Mouse (Mus musculus) midbrain, embryonic 15.5 days (tissue): ENCODE results near the gene 1110017D15Rik. TPM values are rescaled to one million over a fixed set of nuclear protein-coding genes. Genes with fewer than 3 reads are reported as not detected.

Source experiments
- ATAC-seq: fragments of 200-750 bp; cut with Nextera tagmentation; replicated peaks from 2 replicates; pipeline ENCODE4 v1.8.0; 2017; ENCODE audit warnings: moderate TSS enrichment
- H3K27ac ChIP-seq: fragments of 300-500 bp; sonication (generic); 2 replicates; pipeline ENCODE4 v1.5.1; 2015; ENCODE audit warnings: mild to moderate bottlenecking, inconsistent platforms
- H3K27me3 ChIP-seq: fragments of 300-500 bp; sonication (generic); replicated peaks from 2 replicates; pipeline ENCODE4 v1.6.1; 2015; ENCODE audit warnings: inconsistent platforms
- H3K36me3 ChIP-seq: fragments of 300-500 bp; sonication (generic); replicated peaks from 2 replicates; pipeline ENCODE4 v1.6.1; 2015; ENCODE audit warnings: inconsistent platforms
- H3K4me1 ChIP-seq: fragments of 300-500 bp; sonication (generic); 2 replicates; pipeline ENCODE4 v1.6.1; 2015; ENCODE audit warnings: inconsistent platforms
- H3K4me2 ChIP-seq: fragments of 300-500 bp; sonication (generic); 2 replicates; pipeline ENCODE4 v1.6.1; 2015; ENCODE audit warnings: inconsistent platforms, mild to moderate bottlenecking, moderate library complexity
- H3K4me3 ChIP-seq: fragments of 300-500 bp; sonication (generic); 2 replicates; pipeline ENCODE4 v1.5.1; 2015; ENCODE audit warnings: mild to moderate bottlenecking, inconsistent platforms
- H3K9ac ChIP-seq: fragments of 300-500 bp; sonication (generic); 2 replicates; pipeline ENCODE4 v1.6.1; 2015; ENCODE audit warnings: mild to moderate bottlenecking, inconsistent platforms
- H3K9me3 ChIP-seq: fragments of 300-500 bp; sonication (generic); 2 replicates; pipeline ENCODE4 v1.6.1; 2016; ENCODE audit warnings: inconsistent platforms
- WGBS: fragments of 180-500 bp; shearing (Covaris S2); methylation state at CpG from one replicate; pipeline ENCODE4 v1.1.7; 2015; ENCODE audit warnings: mixed read lengths; 5-methylcytosine and 5-hydroxymethylcytosine counted together
- polyA plus RNA-seq: library from polyadenylated mRNA; unstranded; fragments of >200 nt; fragmentation: Nextera tagmentation; extraction: Ambion mirVana; gene quantifications from 2 replicates; pipeline ENCODE4 v1.2.1, GENCODE M21; 2015

Gene 1110017D15Rik
- polyA plus RNA-seq, 1 experiment from 2014 or later: 15.5 TPM

GRCm38 (mm10) chr4:41527996-41528395 is 10.9 kb upstream of the 1110017D15Rik start:
- ATAC-seq: peak; percentile 53
- 7% methylated on average over 8 of the region's 8 CpGs for WGBS
- H3K9me3 ChIP-seq: no peaks in the 10 kb centered on the region
- 0 out of 2 replicates have a peak overlapping the region, but pooled peaks have one; percentile 0 for H3K4me2 ChIP-seq
- H3K4me1 ChIP-seq: peaks cover 36% of the 10 kb centered on the region
- peak overlapping the region; percentile 59 for H3K27ac ChIP-seq
- H3K4me3 ChIP-seq: no peak overlapping the region
- H3K27me3 ChIP-seq: no peaks in the 10 kb centered on the region
- H3K9ac ChIP-seq: no peak overlapping the region
- H3K36me3 ChIP-seq: no peaks in the 10 kb centered on the region

DNA sequence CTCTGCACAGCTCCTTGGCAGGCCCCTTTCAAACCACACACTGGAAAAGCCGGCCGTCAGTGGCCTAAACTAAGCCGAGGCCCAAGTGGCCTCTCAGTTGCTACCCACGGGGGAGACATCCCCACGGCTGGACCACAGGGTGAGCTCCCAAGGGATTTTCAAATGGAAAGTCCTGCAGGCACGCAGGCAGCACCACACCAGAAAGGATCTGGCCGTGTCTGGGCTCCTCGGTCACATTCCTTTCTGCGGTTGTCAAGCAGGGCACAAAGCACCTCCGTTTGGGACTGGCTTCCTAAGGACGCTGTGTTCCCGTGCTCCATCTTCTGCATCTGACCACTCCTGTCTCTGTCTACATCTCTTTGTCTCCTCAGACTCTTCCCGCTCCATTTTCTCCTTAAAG is 9.9 kb upstream of the 1110017D15Rik start:
- ATAC-seq: peak; percentile 12; the same call in 1 of the 2 replicates
- no peak overlapping the region for H3K9ac ChIP-seq
- H3K36me3 ChIP-seq: no peaks in the 10 kb centered on the region
- no peaks in the 10 kb centered on the region for H3K27me3 ChIP-seq
- peak overlapping the region; percentile 2; the same call in 1 of the 2 replicates for H3K4me2 ChIP-seq
- 6% methylated on average over 13 of the region's 13 CpGs for WGBS
- peak overlapping the region; percentile 59 for H3K27ac ChIP-seq
- H3K4me1 ChIP-seq: peaks cover 36% of the 10 kb centered on the region
- no peak overlapping the region for H3K4me3 ChIP-seq
- no peaks in the 10 kb centered on the region for H3K9me3 ChIP-seq

DNA sequence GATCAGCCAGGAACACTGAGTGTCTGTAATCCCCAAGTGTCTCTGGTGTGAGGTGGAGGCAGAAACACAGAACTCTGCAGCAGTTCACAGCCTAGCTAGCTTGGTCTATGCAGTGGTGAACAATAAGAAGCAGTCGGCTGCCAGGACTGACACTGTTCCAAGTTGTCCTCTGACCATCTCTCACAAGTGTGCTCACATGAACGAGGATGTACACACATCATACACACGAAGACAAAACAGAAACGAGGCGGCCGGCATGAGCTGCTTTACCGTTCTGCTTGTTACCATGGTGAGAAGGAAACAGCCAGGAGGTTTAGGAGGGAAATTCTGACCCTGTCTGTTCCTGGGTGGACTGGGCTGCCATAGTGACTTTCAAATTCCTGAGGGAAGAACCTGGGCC is 9.4 kb upstream of the 1110017D15Rik start:
- peak; percentile 16; the same call in 1 of the 2 replicates for ATAC-seq
- Histone ChIP-seq H3K9me3 (no peaks in the 10 kb centered on the region), H3K27me3 (no peaks in the 10 kb centered on the region), H3K9ac (no peak overlapping the region), H3K4me2 (no peak overlapping the region), H3K4me1 (peaks cover 36% of the 10 kb centered on the region), H3K4me3 (no peak overlapping the region), H3K36me3 (no peaks in the 10 kb centered on the region), H3K27ac (peak overlapping the region; percentile 59)
- WGBS: 8% methylated on average over 7 of the region's 7 CpGs

GRCm38 (mm10) chr4:41524829-41525228 is 7.7 kb upstream of the 1110017D15Rik start:
- H3K4me2 ChIP-seq: no peak overlapping the region
- peaks cover 34% of the 10 kb centered on the region for H3K4me1 ChIP-seq
- H3K9me3 ChIP-seq: no peaks in the 10 kb centered on the region
- 74% methylated on average over 9 of the region's 9 CpGs for WGBS
- no peaks in the 10 kb centered on the region for H3K36me3 ChIP-seq
- H3K27me3 ChIP-seq: no peaks in the 10 kb centered on the region
- no peak overlapping the region for H3K9ac ChIP-seq
- H3K4me3 ChIP-seq: no peak overlapping the region
- ATAC-seq: no peak
- no peak overlapping the region for H3K27ac ChIP-seq

DNA sequence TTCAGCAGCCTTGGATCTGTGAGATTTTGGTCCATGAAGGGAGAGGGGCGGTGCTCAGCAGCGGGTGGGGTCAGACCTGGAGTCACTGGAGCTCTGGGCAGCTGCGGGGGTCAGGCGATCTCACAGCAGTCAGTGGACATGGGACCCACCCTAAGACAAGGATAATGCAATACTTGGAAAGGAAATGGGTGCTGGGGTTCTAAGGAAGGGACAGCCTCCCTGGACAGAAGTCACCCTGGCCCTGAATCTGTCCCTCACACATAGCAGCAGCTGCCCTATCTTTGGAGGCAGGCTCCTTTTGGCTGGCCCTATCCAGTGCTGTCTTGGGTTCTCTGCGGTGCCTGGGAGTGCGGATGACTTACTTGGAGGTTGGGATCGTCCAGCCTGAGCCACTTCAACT is 6.7 kb upstream of the 1110017D15Rik start:
- Histone ChIP-seq H3K4me3 (no peak overlapping the region), H3K36me3 (0 out of 2 replicates have a peak, but pooled peaks cover 2% of the 10 kb centered on the region), H3K27ac (no peak overlapping the region), H3K4me1 (peaks cover 30% of the 10 kb centered on the region), H3K9me3 (no peaks in the 10 kb centered on the region), H3K9ac (no peak overlapping the region), H3K27me3 (no peaks in the 10 kb centered on the region), H3K4me2 (no peak overlapping the region)
- no peak for ATAC-seq
- 81% methylated on average over 7 of the region's 7 CpGs for WGBS

DNA sequence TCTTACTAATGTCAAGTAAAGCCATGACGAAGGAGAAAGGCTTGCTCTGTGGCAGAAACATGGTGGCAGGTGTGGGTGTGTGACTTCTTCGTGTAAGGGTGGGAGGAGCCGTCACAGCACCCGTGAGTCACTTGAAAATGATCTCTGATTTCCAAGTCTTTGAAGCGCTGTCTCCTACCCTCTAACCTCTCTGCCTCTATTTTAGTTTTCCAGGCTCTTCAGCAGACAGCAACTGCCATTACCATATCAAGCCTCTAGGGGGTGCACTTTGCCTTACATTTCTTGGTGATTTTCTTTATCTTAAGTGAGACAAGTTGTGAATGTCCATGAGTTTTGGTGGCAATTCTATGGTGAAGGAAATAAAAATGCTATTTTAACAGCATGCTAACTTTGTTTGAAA is 5.7 kb upstream of the 1110017D15Rik start:
- no peak for ATAC-seq

DNA sequence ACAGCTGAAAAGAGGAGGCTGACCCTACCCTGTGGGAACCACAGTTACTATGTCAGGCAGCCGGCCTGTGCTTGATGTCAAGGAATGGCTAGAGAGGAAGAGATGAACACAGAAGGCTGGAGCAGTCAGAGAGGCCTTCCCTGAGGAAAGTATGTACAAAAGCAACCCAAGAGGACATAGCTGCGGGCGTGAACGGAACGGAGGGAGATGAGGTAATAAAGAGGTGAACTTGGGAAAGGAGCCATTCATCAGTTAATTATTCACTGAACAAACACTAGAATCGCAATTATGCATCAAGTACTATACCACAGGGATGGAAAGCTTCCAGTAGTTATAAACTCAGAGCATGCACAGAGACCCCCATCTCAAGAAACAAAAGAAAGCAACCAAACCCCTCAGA is 5.0 kb upstream of the 1110017D15Rik start:
- Histone ChIP-seq H3K9ac (no peak overlapping the region), H3K4me2 (no peak overlapping the region), H3K9me3 (no peaks in the 10 kb centered on the region), H3K4me1 (peaks cover 13% of the 10 kb centered on the region), H3K4me3 (no peak overlapping the region), H3K36me3 (0 out of 2 replicates have a peak, but pooled peaks cover 2% of the 10 kb centered on the region), H3K27ac (no peak overlapping the region), H3K27me3 (no peaks in the 10 kb centered on the region)
- ATAC-seq: no peak
- 70% methylated on average over 6 of the region's 6 CpGs for WGBS

More for the DNA sequence above, 5.7 kb upstream of the 1110017D15Rik start:
- Histone ChIP-seq H3K27me3 (no peaks in the 10 kb centered on the region), H3K36me3 (0 out of 2 replicates have a peak, but pooled peaks cover 2% of the 10 kb centered on the region), H3K27ac (no peak overlapping the region), H3K4me2 (no peak overlapping the region), H3K9ac (no peak overlapping the region), H3K4me3 (no peak overlapping the region), H3K4me1 (peaks cover 20% of the 10 kb centered on the region), H3K9me3 (no peaks in the 10 kb centered on the region)
- WGBS: 51% methylated on average over 5 of the region's 5 CpGs

GRCm38 (mm10) chr4:41520641-41521040 is 3.5 kb upstream of the 1110017D15Rik start:
- no peak overlapping the region for H3K4me3 ChIP-seq
- ATAC-seq: no peak
- WGBS: 50% methylated on average over 14 of the region's 14 CpGs
- no peaks in the 10 kb centered on the region for H3K27me3 ChIP-seq
- 0 out of 2 replicates have a peak, but pooled peaks cover 2% of the 10 kb centered on the region for H3K36me3 ChIP-seq
- H3K9me3 ChIP-seq: no peaks in the 10 kb centered on the region
- H3K4me2 ChIP-seq: no peak overlapping the region
- no peak overlapping the region for H3K27ac ChIP-seq
- no peaks in the 10 kb centered on the region for H3K4me1 ChIP-seq
- H3K9ac ChIP-seq: no peak overlapping the region

- no peak for ATAC-seq
- no peak overlapping the region for H3K27ac ChIP-seq
- no peaks in the 10 kb centered on the region for H3K4me1 ChIP-seq
- H3K36me3 ChIP-seq: 0 out of 2 replicates have a peak, but pooled peaks cover 2% of the 10 kb centered on the region
- no peak overlapping the region for H3K4me2 ChIP-seq
- no peaks in the 10 kb centered on the region for H3K9me3 ChIP-seq
- no peak overlapping the region for H3K4me3 ChIP-seq
- H3K27me3 ChIP-seq: no peaks in the 10 kb centered on the region
- WGBS: 96% methylated on average over 5 of the region's 5 CpGs
- no peak overlapping the region for H3K9ac ChIP-seq
Measured at GRCm38 (mm10) chr4:41519195-41519594, 2.1 kb upstream of the 1110017D15Rik start.

- no peak for ATAC-seq
- WGBS: 85% methylated on average over 7 of the region's 7 CpGs
- Histone ChIP-seq H3K4me3 (no peak overlapping the region), H3K36me3 (0 out of 2 replicates have a peak, but pooled peaks cover 2% of the 10 kb centered on the region), H3K9ac (no peak overlapping the region), H3K27me3 (no peaks in the 10 kb centered on the region), H3K4me2 (no peak overlapping the region), H3K27ac (no peak overlapping the region), H3K4me1 (peaks cover 5% of the 10 kb centered on the region), H3K9me3 (no peaks in the 10 kb centered on the region)
Measured at GRCm38 (mm10) chr4:41518349-41518748, 1.2 kb upstream of the 1110017D15Rik start.

- Histone ChIP-seq H3K27ac (peak overlapping the region; percentile 36), H3K36me3 (no peaks in the 10 kb centered on the region), H3K9me3 (no peaks in the 10 kb centered on the region), H3K4me2 (no peak overlapping the region), H3K4me1 (peaks cover 8% of the 10 kb centered on the region), H3K27me3 (0 out of 2 replicates have a peak, but pooled peaks cover 1% of the 10 kb centered on the region), H3K9ac (no peak overlapping the region), H3K4me3 (no peak overlapping the region)
- 17% methylated on average over 8 of the region's 8 CpGs for WGBS
- no peak for ATAC-seq
Measured at GRCm38 (mm10) chr4:41513714-41514113, 3.4 kb downstream of the 1110017D15Rik start.

- peak; percentile 38; the same call in 1 of the 2 replicates for ATAC-seq
- Histone ChIP-seq H3K4me1 (peaks cover 8% of the 10 kb centered on the region), H3K9me3 (no peaks in the 10 kb centered on the region), H3K9ac (no peak overlapping the region), H3K4me2 (no peak overlapping the region), H3K27me3 (0 out of 2 replicates have a peak, but pooled peaks cover 5% of the 10 kb centered on the region), H3K4me3 (no peak overlapping the region), H3K27ac (peak overlapping the region; percentile 36), H3K36me3 (no peaks in the 10 kb centered on the region)
- WGBS: 18% methylated on average over 4 of the region's 4 CpGs
Measured at GRCm38 (mm10) chr4:41513309-41513708, 3.8 kb downstream of the 1110017D15Rik start.

- no peak for ATAC-seq
- Histone ChIP-seq H3K27ac (0 out of 2 replicates have a peak overlapping the region, but pooled peaks have one; percentile 75), H3K9me3 (no peaks in the 10 kb centered on the region), H3K4me3 (no peak overlapping the region), H3K27me3 (0 out of 2 replicates have a peak, but pooled peaks cover 6% of the 10 kb centered on the region), H3K9ac (no peak overlapping the region), H3K36me3 (no peaks in the 10 kb centered on the region), H3K4me1 (peaks cover 22% of the 10 kb centered on the region), H3K4me2 (peak overlapping the region; percentile 87; the same call in 1 of the 2 replicates)
- 49% methylated on average over 7 of the region's 7 CpGs for WGBS
Measured at GRCm38 (mm10) chr4:41507998-41508397, 9.1 kb downstream of the 1110017D15Rik start.
